Comparison of ENCODE assay signal across 29 mouse cellular contexts in the genomic region with DNA sequence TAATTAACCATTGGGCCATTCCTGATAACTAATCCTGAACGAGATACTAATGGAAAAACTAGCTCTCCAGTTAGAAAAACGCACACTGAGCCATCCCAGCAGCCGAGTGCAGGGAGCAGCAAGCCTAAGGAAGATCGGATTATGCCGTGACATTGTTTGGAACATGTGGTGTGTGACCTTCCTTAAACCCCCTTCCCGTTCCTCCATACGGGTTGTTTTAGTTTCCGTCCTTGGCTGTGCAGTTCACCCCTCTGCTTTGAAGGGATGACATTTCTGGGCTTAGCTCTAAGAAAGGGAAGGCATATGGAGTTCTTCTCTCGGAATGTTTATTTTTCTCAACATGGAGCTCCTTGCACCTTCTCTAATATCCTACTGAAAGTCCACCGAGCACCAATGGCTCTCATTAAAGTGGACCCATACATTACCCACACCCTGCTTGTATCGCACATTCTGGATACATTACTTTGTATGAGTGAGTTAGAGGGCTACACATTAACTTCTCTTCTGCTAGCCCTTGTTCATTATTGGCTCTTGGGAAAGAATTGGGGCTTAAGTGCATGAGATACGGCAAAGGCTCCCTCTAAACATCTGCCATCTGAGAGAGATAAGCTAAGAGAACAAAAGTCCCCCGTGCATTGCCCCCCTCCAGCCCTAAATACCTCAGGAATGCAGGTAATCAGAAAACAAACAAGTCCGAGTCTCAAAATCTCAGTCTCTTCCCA. TPM values are rescaled to one million over a fixed set of nuclear protein-coding genes. Genes with fewer than 3 reads are reported as not detected.
DNase-seq lines count a peak whose midpoint lies in the region; ATAC-seq and TF ChIP-seq lines count a peak whose summit lies in the region.
"Had no signal": no experiment of that assay in that cellular context is flagged by ENCODE, and none has a peak within 500 bp of the region (broad histone marks: within the 10 kb centered on the region; RNA-seq: fewer than 3 reads in every experiment).

No protein-coding gene starts in this region.

- ATAC-seq in kidney, embryonic 14.5 days (ENCODE audit: low FRiP score, low TSS enrichment) = peak; percentile 57
- ATAC-seq in stomach, embryonic 14.5 days (ENCODE audit: insufficient number of reproducible peaks, insufficient read depth, low FRiP score, low read depth) = peak; percentile 60
- ATAC-seq in stomach, postnatal 0 days (ENCODE audit: low FRiP score, low TSS enrichment) = no peak; the same call in 1 of the 2 replicates
- ATAC-seq in intestine, embryonic 16.5 days = peak; percentile 72

- intact Hi-C loops in left cerebral cortex, adult 2 months (cut with DNase I) = no loop called here

- TF ChIP-seq CTCF in stomach, postnatal 0 days (IDR thresholded peaks at IDR 0.05; ENCODE audit: low read depth) = no peak
- no peak for TF ChIP-seq CTCF in left cerebral cortex, adult 2 months (IDR thresholded peaks at IDR 0.05)

- H3K27me3 ChIP-seq in kidney, embryonic 14.5 days (ENCODE audit: control insufficient read depth, insufficient read depth, low read length) = no peaks in the 10 kb centered on the region
- H3K27me3 ChIP-seq in stomach, embryonic 14.5 days (ENCODE audit: control insufficient read depth, insufficient read depth, low read length) = no peaks in the 10 kb centered on the region
- H3K27me3 ChIP-seq in stomach, postnatal 0 days (ENCODE audit: control insufficient read depth, insufficient read depth, low read length) = no peaks in the 10 kb centered on the region
- no peaks in the 10 kb centered on the region for H3K27me3 ChIP-seq in intestine, embryonic 16.5 days (replicated peaks; ENCODE audit: control insufficient read depth, insufficient read depth, low read length)
- H3K27me3 ChIP-seq: CH12.LX; hindbrain, embryonic 13.5 days; limb, embryonic 15.5 days; midbrain, embryonic 12.5 days had no signal

- no peak for TF ChIP-seq EP300 in stomach, postnatal 0 days (optimal IDR thresholded peaks at IDR 0.05)

- no peaks in the 10 kb centered on the region for H3K9me3 ChIP-seq in kidney, embryonic 14.5 days (ENCODE audit: control insufficient read depth, low read length)
- H3K9me3 ChIP-seq in stomach, embryonic 14.5 days (ENCODE audit: control insufficient read depth, low read depth, low read length) = no peaks in the 10 kb centered on the region
- H3K9me3 ChIP-seq in stomach, postnatal 0 days (ENCODE audit: control insufficient read depth, low read length) = no peaks in the 10 kb centered on the region
- no peaks in the 10 kb centered on the region for H3K9me3 ChIP-seq in intestine, embryonic 16.5 days (ENCODE audit: control insufficient read depth, low read length)
- H3K9me3 ChIP-seq: heart, embryonic 12.5 days; hindbrain, embryonic 13.5 days; limb, embryonic 15.5 days; midbrain, embryonic 12.5 days had no signal

- WGBS in kidney, embryonic 14.5 days = 23% methylated on average over 14 of the region's 14 CpGs
- WGBS in stomach, embryonic 14.5 days = 15% methylated on average over 14 of the region's 14 CpGs
- WGBS in stomach, postnatal 0 days = 16% methylated on average over 14 of the region's 14 CpGs
- 28% methylated on average over 14 of the region's 14 CpGs for WGBS in intestine, embryonic 16.5 days

- H3K4me1 ChIP-seq in kidney, embryonic 14.5 days (ENCODE audit: control insufficient read depth, insufficient read depth, low read length) = no peaks in the 10 kb centered on the region; the same call in 1 of the 2 replicates
- H3K4me1 ChIP-seq in stomach, embryonic 14.5 days (ENCODE audit: control insufficient read depth, insufficient read depth, low read length) = no peaks in the 10 kb centered on the region; the same call in 1 of the 2 replicates
- no peaks in the 10 kb centered on the region for H3K4me1 ChIP-seq in stomach, postnatal 0 days (replicated peaks; ENCODE audit: control insufficient read depth, insufficient read depth)
- peaks cover 10% of the 10 kb centered on the region; the same call in 1 of the 2 replicates for H3K4me1 ChIP-seq in intestine, embryonic 16.5 days (ENCODE audit: control insufficient read depth, insufficient read depth, low read length)
- H3K4me1 ChIP-seq: limb, embryonic 15.5 days; midbrain, embryonic 12.5 days had no signal

- H3K9ac ChIP-seq in kidney, embryonic 14.5 days (ENCODE audit: low read depth, low read length) = no peak overlapping the region
- no peak overlapping the region for H3K9ac ChIP-seq in stomach, embryonic 14.5 days (replicated peaks; ENCODE audit: low read depth, low read length)
- no peak overlapping the region for H3K9ac ChIP-seq in stomach, postnatal 0 days (ENCODE audit: low read length)
- H3K9ac ChIP-seq in intestine, embryonic 16.5 days (ENCODE audit: low read depth, low read length) = no peak overlapping the region
- H3K9ac ChIP-seq: heart, embryonic 12.5 days; hindbrain, embryonic 13.5 days; limb, embryonic 15.5 days; midbrain, embryonic 12.5 days had no signal

- H3K27ac ChIP-seq in kidney, embryonic 14.5 days (ENCODE audit: low read depth, low read length) = peak overlapping the region; percentile 60; the same call in 1 of the 2 replicates
- no peak overlapping the region; the same call in 1 of the 2 replicates for H3K27ac ChIP-seq in stomach, embryonic 14.5 days (ENCODE audit: low read length)
- H3K27ac ChIP-seq in stomach, postnatal 0 days (replicated peaks) = no peak overlapping the region
- peak overlapping the region; percentile 4; the same call in 1 of the 2 replicates for H3K27ac ChIP-seq in intestine, embryonic 16.5 days (ENCODE audit: low read length)
- no peak overlapping the region for H3K27ac ChIP-seq in left cerebral cortex, adult 2 months
- H3K27ac ChIP-seq: hindbrain, embryonic 13.5 days; limb, embryonic 15.5 days; midbrain, embryonic 12.5 days had no signal

- H3K4me2 ChIP-seq in kidney, embryonic 14.5 days (replicated peaks; ENCODE audit: low read depth, low read length) = peak overlapping the region; percentile 15; the same call in 1 of the 2 replicates
- peak overlapping the region; percentile 10; the same call in 1 of the 2 replicates for H3K4me2 ChIP-seq in stomach, embryonic 14.5 days (replicated peaks; ENCODE audit: low read depth, low read length)
- H3K4me2 ChIP-seq in stomach, postnatal 0 days (replicated peaks; ENCODE audit: low read depth) = no peak overlapping the region; the same call in 1 of the 2 replicates
- H3K4me2 ChIP-seq in intestine, embryonic 16.5 days (ENCODE audit: low read depth, low read length) = peak overlapping the region; percentile 21
- H3K4me2 ChIP-seq: heart, embryonic 12.5 days; hindbrain, embryonic 13.5 days; limb, embryonic 15.5 days; midbrain, embryonic 12.5 days had no signal

- no peak for DNase-seq in kidney, postnatal 25 days
- DNase-seq in stomach, postnatal 0 days (ENCODE audit: low spot score) = no peak
- DNase-seq in left cerebral cortex, adult 2 months (ENCODE audit: extremely low spot score in 1 of 2, low spot score in 2 of 2) = no peak
- no peak for DNase-seq in liver
- DNase-seq: adrenal gland, postnatal 25 days; cerebellum, adult 11 months; cerebellum, postnatal 36 days; gastrocnemius, postnatal 10 days; heart, adult 11 months; heart, postnatal 14 days; kidney, adult 2 months; layer of hippocampus, postnatal 36 days; lung, adult 18-20 months; lung, postnatal 36 days; thymus, adult 2 months had no signal

- H3K4me3 ChIP-seq in kidney, embryonic 14.5 days (ENCODE audit: low read length) = no peak overlapping the region
- no peak overlapping the region for H3K4me3 ChIP-seq in stomach, embryonic 14.5 days (ENCODE audit: low read depth, low read length)
- H3K4me3 ChIP-seq in stomach, postnatal 0 days (ENCODE audit: low read depth, low read length) = no peak overlapping the region
- H3K4me3 ChIP-seq in intestine, embryonic 16.5 days (ENCODE audit: low read length) = no peak overlapping the region
- no peak overlapping the region for H3K4me3 ChIP-seq in left cerebral cortex, adult 2 months
- H3K4me3 ChIP-seq: heart, embryonic 12.5 days; hindbrain, embryonic 13.5 days; limb, embryonic 15.5 days; midbrain, embryonic 12.5 days; myocyte had no signal

- no peaks in the 10 kb centered on the region for H3K36me3 ChIP-seq in kidney, embryonic 14.5 days (ENCODE audit: control insufficient read depth, insufficient read depth, low read length)
- no peaks in the 10 kb centered on the region for H3K36me3 ChIP-seq in stomach, embryonic 14.5 days (ENCODE audit: control insufficient read depth, insufficient read depth, low read length)
- no peaks in the 10 kb centered on the region for H3K36me3 ChIP-seq in stomach, postnatal 0 days (ENCODE audit: control insufficient read depth, insufficient read depth, low read length)
- no peaks in the 10 kb centered on the region for H3K36me3 ChIP-seq in intestine, embryonic 16.5 days (ENCODE audit: control insufficient read depth, insufficient read depth, low read length)
- H3K36me3 ChIP-seq: heart, embryonic 12.5 days; hindbrain, embryonic 13.5 days; limb, embryonic 15.5 days; midbrain, embryonic 12.5 days had no signal

RNA-seq across cellular contexts. Expression of a gene that starts 11.9 kb away (rescaled TPM):
- 31.0 and 60.4 TPM in 2 replicates for polyA plus RNA-seq in kidney, embryonic 14.5 days (2014; fragmentation: Nextera tagmentation; extraction: Ambion mirVana)
- 9.7 and 10.4 TPM in 2 replicates for polyA plus RNA-seq in stomach, embryonic 14.5 days (2014; fragmentation: Nextera tagmentation; extraction: Ambion mirVana)
- polyA plus RNA-seq in stomach, postnatal 0 days (2015; fragmentation: Nextera tagmentation; extraction: Ambion mirVana) = 0.76 and 1.0 TPM in 2 replicates
- polyA plus RNA-seq in intestine, embryonic 16.5 days (2015; fragmentation: Nextera tagmentation; extraction: Ambion mirVana) = 1.6 TPM in 2 replicates
- 1 to 10 TPM; 4.3 to 5.2 TPM for total RNA-seq in left cerebral cortex, adult 2 months (2021)
- total RNA-seq: CH12.LX, MEL had no signal

RNA-seq across cellular contexts. Expression of a gene that starts 52.7 kb away (rescaled TPM):
- 0.12 TPM in 1 of 2 replicates, not detected in the other for polyA plus RNA-seq in kidney, embryonic 14.5 days (2014; fragmentation: Nextera tagmentation; extraction: Ambion mirVana)
- not detected in 2 replicates for polyA plus RNA-seq in stomach, embryonic 14.5 days (2014; fragmentation: Nextera tagmentation; extraction: Ambion mirVana)
- not detected in 2 replicates for polyA plus RNA-seq in stomach, postnatal 0 days (2015; fragmentation: Nextera tagmentation; extraction: Ambion mirVana)
- not detected in 2 replicates for polyA plus RNA-seq in intestine, embryonic 16.5 days (2015; fragmentation: Nextera tagmentation; extraction: Ambion mirVana)
- total RNA-seq in left cerebral cortex, adult 2 months (2021) = not detected
- total RNA-seq: CH12.LX; layer of hippocampus, adult 18-20 months; layer of hippocampus, postnatal 36 days; left cerebral cortex, postnatal 36 days; MEL had no signal
- polyA plus RNA-seq: forebrain, embryonic 11.5 days; hindbrain, embryonic 13.5 days; midbrain, embryonic 12.5 days; neural tube, embryonic 14.5 days; thymus, adult 2 months had no signal

Comparison
In these comparisons a context has a peak if more than half of its experiments do, and no peak if none do; other contexts are left out.
1. H3K27ac ChIP-seq: peak in kidney, embryonic 14.5 days (single experiment) and intestine, embryonic 16.5 days (single experiment); none in stomach, embryonic 14.5 days (single experiment), stomach, postnatal 0 days (single experiment) and left cerebral cortex, adult 2 months (single experiment).